Mouse (Mus musculus) urinary bladder, postnatal 10 days (tissue): Measurements from ENCODE around the gene Rab3il1.

ENCODE experiments used
- DNase-seq: peaks from one replicate; pipeline ENCODE4 v3.0.0; 2022; ENCODE audit warnings: low spot score

The Rab3il1 gene

DNA sequence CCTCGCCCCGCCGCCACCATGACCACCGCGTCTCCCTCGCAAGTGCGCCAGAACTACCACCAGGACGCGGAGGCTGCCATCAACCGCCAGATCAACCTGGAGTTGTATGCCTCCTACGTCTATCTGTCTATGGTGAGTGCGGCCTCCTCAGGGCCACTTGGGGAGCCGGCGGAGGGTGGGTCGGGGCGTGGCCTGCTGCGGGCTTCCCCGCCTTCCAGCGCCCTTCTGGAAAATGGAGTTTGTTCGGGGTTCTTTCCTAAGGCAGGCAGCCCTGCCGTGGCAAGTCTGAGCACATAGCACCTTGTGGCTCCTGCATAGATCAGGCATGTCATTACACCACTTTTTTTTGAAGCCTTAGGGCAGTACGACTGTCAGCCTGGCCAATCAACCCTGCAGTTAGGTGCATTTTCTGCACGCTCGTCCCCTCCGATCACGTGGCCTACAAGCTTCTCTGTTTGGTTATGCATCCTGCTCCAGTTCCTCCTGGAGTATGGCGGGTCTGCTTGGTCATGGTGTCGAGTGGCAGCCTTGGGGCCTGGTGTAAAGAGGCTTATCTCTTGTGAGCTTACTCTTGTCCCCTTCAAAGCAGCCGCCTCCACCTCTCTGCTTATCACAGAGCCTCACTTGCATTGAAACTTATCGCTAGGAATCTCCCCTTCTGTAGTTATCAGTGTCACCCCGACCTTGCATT lies 18.5 kb upstream of the Rab3il1 start:
- DNase-seq, result peak; percentile 30

DNA sequence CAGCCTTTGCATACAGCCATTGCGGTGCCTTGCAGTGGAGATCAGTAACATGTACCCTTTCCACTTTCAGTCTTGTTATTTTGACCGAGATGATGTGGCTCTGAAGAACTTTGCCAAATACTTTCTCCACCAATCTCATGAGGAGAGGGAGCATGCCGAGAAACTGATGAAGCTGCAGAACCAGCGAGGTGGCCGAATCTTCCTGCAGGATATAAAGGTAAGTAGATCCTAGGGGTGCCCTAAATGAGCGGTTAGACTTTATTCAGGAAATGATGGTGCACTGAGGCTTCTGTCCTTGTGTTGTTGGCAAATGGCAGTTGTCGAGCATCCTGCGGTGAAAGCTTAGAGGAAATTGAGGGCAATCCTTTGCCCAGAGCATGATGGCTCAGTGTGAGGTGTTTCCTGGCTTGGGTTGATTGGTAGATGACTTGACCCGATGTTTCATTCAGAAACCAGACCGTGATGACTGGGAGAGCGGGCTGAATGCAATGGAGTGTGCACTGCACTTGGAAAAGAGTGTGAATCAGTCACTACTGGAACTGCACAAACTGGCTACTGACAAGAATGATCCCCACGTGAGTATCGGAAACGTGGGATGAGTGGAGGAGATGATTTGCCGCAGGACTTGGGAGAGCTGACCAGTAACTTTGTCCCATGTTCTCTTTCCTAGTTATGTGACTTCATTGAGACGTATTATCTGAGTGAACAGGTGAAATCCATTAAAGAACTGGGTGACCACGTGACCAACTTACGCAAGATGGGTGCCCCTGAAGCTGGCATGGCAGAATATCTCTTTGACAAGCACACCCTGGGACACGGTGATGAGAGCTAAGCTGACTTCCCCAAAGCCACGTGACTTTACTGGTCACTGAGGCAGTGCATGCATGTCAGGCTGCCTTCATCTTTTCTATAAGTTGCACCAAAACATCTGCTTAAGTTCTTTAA lies 17.1 kb upstream of the Rab3il1 start:
- DNase-seq, result no peak

DNA sequence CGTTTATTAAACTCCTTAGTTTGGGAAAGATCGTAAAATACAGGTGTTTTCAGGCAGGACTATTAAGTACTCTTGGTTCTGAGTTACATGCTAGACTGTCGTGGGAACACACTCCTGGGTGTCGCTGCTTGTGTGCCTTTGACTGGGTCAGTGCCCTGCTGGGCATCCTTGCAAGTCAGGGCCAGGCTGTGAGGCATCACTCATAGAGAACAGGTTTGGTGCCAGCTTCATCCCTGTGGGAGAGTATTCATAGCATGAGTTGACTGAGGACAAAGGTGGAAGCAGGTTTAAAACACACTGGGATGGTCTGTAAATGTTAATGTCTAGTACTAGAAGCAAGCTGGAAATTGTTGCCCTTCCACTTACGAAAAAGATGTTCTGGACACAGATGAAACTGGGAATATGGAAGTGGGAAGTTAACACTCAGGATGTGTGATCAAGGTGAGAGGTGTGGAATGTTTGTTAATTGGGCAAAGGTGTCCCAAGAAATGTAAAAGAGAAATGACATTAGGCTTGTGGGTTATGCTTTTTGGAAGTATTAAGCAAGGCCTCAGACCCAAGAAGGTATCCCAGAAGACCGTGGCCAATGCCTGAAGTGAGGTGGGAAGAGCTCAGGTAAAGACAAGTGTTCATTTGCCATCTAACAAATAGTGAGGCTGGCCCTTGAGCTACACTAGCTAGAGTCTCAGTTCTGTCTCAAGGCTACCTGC lies 16.1 kb upstream of the Rab3il1 start:
- DNase-seq, result no peak

DNA sequence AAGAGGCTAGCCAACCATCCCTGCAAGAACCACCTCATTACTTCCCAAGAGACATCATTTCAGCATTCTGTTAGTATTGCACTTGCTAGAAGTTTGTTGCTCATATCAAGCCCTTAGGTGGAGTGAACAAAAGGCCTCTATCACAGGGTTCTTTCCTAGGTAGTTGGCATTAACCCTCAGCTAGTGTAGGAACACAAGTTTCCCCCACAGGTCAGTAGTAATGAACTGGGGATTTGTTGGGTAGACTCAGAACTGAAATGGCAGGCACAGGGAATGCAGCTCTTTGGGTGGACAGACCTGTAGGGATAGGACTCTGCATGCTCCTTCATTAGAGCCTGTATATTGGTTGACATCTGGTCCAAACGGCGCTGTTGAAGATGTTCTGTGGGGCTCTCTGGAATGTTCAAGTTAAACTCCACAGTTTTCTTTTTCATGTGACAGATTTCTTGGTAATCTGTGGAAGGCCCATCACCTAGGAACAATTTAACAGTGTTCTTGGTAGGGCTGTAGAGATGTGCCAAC lies 15.5 kb upstream of the Rab3il1 start:
- no peak for DNase-seq

DNA sequence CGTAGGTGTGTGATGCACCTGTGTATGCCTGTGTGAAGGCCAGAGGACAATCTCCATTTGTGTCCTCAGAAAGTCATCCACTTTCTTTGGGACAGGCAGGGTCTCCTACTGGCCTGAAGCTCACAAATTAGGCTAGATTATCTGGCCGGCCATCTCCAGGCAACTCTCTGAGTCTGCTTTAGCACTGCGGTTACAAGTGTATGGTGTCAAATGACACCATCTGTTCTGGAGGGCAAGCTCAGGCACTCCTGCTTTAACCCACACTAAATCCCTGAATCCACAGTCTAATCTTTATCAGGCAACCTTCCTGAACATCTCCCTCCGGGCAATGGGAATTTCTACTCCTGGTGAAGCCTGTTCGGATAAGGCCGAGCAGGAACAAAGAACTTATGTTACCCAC lies 14.3 kb upstream of the Rab3il1 start:
- DNase-seq, result no peak

DNA sequence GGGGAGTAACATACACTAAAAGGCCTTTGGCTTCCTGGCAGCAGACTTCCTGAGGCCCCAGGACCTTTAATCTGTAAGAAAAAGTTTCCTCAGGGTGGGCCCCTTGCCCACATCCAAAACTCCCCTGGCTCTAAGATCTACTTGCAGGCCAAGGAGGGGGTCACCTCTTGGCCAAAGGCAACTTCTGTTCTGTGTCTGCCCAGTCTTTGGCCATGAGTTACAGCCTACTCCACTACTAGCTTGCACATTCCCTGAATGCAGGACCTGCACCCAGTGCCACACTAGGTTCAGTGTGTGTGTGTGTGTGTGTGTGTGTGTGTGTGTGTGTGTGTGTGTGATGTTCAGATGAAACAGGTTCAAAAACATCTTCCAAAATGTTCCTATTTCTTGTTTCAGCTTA lies 13.9 kb upstream of the Rab3il1 start:
- DNase-seq, result no peak

DNA sequence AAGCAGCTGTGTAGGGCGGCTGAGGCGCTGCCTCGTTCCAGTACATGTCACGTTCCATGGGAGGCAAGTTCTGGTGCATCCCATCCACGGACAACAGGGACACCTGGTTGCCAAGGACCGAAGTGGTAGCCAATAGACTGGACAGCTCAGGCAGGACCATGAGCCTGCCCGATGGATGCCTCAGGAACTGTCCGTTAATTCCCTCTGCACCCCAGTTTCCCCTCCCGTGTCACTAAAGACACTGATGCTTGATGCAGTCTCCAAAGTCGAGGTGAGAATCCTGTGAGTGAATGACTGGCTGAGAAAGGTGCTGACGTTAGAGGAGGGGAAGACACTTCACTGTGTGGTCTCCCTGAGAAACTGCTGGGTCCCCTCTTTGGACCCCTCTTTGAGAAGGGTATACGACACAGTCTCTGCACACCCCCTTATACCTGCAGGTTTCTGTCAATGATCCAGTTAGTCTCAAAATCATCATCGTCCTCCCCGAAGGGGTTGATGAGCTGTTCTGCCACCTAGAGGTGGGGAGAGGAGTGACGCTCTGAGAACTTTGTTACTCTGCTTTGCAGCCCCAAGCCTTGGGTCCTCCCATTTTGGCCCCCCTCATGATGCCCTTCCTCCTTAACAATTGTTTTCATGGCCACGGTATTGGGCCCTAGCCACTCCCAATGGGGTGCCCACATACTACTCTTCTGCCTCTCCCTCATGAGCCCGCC lies 12.1 kb upstream of the Rab3il1 start:
- no peak for DNase-seq

DNA sequence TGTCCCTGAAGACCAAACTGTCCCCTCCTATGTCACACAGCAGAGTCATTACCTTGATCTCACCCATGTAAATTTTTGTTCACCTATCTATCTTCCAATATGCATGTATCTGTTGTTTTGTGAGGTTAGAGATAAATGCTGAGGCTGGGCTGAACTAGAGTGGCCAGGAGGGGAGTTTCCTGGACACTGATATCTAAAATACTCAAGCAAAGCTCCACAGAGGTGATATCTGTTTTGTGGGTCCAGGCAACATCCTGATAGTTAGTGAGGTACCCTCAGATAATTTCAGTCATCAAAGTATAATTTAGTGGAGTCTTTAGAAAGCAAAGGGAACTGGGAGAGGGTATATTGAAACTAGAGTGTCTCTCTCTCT lies 11.6 kb upstream of the Rab3il1 start:
- no peak for DNase-seq

DNA sequence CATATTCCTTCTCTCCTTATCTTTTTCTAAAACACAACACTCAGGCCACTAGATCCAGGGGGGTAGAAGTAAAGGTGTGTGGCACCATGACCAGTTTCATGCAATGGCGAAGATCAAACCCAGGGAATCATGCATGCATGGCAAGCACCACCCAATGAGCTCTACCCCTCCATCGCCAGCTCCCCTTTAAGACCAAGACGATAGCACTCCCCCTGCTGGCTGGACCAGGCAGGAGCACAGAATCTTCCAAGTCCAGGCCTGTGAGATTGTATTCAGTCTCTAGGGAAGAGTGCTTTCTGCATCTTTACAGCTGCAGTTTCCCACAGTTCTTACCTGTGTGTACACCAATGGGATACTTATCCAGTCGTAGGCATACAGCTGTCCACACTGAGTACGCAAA lies 10.2 kb upstream of the Rab3il1 start:
- peak; percentile 48 for DNase-seq

DNA sequence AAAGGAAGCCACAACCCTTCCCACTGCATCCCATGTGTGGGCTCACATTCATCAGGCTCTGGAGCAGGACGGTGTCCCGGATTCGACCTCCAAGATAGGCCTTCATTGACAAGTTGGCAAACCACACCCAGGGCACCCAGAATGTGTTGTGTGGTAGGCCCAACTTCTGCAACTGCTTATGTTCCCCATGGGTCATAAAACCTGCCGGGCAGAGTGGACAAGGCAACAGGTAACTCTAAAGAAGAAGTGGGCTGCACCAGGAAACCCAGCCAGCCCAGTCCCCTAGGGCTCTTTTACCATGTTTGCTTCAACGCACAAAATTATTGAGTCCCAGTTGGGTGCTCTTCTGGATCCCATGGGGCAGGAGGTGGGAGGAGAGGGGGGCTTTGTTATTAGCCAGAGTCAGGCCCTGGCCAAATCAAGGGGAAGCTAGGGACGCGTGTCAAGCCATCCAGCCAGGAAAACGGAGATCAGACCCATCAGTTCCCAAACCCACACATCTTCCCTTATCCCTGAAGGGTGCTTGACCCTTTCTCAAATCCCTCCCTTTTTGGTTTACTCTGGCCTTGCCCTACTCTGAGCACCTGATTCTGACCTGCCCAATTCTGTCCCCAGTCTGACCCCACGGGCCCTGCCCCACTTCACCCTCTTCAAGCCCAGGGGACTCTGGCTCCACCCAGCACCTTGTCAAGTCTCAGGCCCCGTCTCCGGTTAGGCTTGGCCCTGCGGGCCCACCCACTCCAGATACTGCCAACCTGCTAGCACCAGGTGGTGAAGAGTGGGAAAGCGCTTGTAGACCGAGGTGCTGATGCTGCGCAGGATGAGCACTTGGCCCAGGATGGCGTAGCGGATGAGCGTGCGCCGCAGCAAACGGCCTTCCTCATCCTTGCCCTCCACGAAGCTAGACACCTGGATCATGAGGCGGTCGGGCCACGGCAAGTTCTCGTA lies 9.2 kb upstream of the Rab3il1 start:
- DNase-seq, result no peak

DNA sequence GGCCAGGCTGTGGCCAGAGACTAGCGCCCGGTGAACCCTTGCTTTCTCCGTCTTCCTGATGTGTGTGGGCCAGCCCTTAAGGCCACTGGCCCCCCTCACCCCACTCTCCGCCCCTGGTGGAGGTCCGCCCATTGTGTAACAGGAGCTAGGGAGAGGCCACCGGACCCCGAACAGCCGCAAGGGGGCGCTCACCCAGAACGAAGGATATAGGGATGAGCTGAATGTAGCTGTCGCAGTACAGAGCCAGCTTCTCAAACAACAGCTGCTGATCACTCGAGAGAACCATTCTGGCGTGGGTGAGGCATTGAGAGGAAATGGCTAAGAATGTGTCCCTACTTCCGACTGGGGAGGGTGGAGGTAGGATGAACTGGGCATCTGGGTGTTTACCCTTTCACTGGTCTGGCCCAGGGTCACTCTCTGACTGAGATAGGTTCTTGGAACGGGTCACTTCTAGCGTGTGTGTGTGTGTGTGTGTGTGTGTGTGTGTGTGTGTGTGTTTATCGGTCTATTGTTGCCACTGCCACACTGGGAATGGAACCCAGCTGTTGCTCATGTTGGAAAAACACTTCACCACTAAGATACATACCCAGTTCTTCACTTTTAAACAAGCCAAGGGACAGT lies 8.3 kb upstream of the Rab3il1 start:
- peak; percentile 81 for DNase-seq

DNA sequence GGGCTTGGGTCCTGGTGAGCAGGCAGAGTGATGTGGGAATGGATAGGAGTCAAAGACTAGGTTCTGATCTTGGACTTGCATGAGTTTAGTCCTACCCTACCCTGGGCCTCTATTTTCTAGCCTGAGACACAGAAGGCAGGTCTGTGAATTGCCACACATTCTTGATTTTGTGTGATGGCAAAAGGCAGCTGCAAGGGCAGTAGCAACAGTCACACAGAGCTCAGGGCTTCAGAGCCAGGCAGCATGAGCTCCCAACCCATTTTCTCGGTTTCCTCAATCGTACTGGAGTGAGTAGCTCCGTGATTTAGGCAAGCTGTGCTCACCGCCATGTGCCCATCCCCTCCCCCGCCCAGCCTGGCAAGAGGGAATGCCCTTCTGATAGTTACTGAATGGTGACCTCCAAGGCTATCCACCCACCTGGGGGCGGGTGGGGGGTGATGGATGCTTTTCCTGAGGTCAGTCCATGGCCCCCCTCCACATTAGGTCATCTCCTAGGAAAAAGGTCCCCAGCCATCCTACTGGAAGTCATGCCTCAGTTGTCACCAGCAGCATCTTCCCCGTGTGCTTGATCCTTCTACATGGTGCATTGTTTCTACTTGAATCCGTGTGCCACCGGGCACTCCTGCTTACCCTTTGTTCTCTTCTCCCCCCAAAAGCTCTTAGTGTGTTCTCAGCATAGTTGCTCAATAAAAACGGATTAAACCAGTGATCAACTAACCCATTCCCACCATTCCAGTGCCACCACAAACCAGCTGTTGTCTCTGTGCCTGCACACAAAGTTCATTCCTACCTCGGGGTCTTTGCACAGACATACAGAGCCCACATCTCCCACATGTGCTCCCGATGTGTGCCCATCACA lies 4.0 kb upstream of the Rab3il1 start:
- no peak for DNase-seq

DNA sequence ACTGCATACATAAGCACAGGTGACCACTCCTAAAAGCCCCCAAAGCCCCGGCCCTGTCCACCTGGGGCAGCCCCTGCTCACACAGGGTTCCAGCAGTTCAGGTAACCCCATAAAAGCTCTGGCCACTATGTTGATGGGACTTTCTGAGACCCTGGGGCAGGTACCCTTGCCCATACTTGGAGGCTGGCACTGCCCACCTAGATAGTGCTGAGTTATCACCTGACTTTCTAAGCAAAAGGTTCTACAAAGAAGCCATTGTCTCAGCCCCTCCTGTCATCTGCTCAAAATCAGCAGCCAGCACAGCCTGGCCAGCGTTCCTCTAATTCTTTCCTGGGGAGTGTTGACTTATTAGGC lies 3.4 kb upstream of the Rab3il1 start:
- no peak for DNase-seq

DNA sequence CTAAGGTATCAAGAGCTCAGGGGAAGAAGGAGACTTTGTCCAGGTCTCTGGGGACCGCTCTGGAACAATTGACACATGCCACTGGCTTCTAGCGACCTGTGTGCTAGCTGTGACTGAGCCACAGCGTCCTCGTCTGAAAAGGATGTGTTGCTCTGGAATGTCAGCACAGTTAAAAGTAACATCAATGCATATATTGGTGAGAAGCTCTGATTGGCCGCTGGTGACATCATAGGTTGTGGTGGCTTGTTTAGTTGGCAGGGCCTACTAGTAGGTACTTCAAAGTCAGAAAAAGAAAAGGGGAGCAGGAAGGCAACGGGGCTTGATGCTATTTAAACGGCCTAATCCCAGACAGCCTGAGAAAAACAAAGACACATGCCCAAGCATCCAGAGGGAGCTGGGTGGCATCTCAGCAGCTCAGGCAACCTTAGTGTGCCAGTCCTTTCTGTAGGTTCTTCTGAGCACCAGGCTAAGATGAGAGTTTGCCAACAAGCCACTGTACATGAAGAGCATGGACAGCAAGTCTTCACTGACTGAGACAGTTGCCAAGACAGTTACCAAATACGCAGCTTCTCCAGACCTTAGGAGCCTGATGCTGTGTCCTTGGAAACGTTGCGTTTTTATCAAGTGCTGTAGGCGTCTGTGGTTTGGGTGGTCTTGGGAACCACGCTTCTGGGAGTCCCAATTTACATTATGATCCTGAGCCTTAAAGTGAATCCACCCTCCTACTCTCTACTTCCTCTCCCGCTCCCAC lies 2.6 kb upstream of the Rab3il1 start:
- DNase-seq, result no peak

DNA sequence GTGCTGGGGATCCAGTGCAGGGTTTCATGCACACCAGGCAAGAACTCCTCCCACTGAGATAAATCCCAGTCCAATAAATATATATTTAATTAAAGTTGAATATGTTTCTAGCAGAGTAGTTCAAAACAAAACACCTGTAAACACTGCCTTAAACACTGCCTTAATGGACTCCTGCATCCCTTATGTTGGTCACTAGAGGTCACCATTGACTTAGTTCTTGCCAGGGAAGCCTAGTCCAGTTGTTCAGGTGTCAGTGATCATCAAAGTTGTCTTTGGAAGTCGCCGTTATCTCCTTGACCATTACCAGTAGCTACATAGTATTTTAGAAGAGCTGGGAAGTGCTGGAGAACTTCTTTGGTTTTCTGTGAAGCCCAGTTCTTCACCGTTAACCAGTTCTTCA lies 1.1 kb upstream of the Rab3il1 start:
- DNase-seq, result no peak

DNA sequence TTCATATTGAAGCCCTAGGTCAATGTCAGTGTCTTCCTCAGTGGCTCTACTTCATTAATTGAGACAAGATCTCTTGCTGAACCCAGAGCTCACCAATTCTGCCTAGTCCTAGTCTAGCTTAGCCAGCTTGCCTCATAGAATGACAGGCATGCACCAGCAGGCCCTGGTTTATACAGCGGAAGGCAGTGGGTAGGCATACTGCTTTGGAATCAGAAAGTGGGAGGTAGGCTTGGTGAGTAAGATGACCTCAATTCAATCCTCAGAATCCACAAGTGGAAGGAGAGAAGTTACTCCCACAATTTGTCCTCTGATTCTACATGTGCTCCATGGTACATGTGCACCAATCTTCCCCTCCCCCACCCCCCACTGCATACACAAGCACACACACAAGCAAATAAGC lies 2.2 kb downstream of the Rab3il1 start:
- no peak for DNase-seq

DNA sequence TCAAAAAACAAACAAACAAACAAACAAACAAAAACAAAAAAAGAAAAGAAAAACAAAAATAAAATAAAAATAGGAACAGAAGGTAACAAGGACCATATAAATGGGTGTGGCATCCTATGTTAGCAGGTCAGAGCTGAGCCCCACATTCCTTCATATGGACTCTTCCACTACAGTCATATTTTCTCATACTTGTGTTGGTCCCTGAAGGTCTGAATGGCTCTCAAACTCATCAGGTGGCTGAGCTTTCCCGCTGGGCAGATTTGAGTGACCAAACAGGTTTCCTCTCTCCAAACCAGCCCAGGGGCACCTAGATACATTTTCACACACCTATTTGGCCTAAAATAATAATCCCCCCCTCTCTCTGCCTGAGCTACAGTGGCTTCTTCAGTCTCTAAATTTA lies 9.9 kb downstream of the Rab3il1 start:
- DNase-seq, result no peak

DNA sequence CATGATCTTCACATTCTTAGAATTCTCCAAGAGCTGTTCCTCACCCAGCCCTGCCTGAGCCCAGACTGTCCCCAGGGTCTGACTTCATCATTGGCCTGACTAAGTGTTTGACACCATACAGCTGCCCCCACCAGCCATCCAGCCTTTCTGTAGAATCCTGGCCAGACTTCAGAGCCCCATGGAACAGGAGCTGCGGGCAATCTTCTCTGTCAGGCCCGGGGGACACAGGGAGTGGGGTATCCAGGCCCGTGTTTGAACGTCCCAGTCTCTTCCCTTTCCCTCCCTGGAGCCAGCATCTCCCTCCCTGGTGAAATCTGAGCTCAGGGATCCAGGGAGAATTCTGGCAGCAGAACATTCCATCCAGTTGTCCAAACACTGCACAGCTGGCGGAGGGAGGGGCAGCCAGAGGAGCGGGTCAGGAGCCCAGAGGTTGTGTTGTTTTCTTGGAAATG lies 11.4 kb downstream of the Rab3il1 start:
- DNase-seq, result no peak

DNA sequence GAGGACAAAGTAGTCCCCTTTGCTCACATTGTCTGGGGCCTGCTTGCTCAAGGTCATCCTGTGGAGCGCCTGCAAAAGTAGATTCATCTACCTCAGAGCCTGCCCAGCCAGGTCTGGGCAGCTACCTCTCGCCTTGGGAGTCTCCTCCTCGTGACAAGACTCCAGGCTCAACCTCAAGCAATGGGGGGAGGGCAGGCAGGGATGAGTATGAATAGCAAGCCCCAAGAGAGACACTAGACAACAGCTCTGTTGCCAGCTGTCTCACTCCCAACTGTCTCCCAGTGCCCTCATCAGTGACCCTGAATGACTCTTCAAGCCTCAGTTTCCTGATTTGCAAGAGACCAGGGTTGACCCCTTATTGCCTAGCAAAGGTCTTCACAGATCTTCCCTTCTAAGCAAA lies 11.9 kb downstream of the Rab3il1 start:
- DNase-seq, result no peak
